Mouse (Mus musculus) retina, adult 2 months (tissue): ENCODE results near the gene Tspyl4.
A peak's percentile ranks its signal among the peaks of the same experiment; 100 is the strongest.

Experiments used
- DNase-seq: peaks from one replicate; pipeline ENCODE4 v3.0.0-alpha.2; 2012; ENCODE audit warnings: low read depth, low spot score

Gene Tspyl4

DNA sequence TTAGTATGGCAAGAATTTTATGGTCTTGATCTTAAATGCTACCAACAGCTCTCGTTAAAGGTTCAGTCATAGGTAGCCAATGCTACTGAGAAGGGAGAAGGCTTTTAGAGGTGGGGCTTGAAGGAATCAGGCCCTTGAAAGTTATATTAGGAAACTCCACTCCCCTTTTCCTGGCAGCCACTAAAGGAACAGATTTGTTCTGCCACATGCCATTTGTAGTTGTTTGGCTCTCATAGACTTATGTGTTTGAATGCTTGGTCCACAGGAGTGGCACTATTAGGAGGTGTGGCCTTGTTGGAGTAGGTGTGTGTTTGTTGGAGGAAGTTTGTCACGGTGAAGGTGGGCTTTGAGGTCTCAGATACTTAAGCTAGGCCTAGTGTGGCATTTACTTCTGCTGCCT lies 23.6 kb downstream of the Tspyl4 start:
- DNase-seq: no peak

DNA sequence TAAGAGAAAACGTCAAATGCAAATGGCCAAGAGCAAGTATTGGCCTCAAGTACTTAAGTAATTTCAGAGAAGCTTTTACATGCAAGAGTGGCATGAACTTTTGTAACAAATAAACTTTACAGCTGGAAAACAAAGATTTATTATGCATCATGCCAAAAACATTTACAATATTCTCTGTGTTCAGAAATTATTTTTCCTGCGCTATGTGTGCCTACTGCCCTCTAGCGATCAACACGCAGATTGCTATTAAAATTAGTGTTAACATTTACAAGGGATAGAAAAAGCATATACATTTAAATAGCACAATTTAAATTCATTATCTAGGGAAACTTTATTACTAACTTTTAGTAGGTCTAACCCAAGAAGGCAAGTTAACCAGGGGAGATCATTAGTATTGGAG lies 29.5 kb downstream of the Tspyl4 start:
- no peak for DNase-seq

DNA sequence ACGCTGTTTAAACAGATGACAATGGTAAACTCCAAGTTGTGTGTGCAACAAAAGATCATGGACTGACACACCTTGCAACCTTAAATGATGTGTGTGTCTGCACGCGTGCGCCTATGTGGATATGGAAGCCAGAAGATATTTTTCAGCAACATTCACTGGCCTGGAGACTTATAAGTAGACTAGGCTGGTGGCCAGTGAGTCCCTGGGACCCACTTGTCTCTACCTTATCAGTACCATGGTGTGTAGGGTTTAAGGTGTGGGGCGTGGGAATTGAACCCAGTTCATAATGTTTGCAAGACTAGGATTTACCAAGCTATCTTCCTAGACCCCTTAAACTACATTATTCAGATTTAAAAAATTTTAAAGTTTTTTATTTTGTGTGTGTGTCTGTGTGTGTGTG lies 29.9 kb downstream of the Tspyl4 start:
- DNase-seq: no peak

DNA sequence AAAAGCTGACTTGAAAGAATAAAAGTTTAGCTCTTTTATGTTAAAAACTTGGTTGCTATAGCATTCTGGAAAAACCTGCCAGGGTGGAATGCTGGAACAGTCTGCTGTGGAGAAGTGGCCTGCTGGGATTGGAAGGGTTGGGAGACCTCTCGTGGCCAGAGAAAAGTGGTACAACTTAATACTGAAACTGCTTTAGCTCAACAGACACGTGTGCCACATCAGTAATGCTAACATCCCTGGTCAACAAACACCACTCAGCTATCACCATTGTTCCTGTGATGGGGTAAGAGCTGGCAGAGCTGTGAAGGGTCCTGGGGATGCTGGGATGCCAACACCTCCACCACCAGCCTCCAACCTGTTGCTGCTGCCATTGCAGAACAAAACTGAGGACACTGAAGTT lies 31.1 kb downstream of the Tspyl4 start:
- DNase-seq: peak; percentile 40

DNA sequence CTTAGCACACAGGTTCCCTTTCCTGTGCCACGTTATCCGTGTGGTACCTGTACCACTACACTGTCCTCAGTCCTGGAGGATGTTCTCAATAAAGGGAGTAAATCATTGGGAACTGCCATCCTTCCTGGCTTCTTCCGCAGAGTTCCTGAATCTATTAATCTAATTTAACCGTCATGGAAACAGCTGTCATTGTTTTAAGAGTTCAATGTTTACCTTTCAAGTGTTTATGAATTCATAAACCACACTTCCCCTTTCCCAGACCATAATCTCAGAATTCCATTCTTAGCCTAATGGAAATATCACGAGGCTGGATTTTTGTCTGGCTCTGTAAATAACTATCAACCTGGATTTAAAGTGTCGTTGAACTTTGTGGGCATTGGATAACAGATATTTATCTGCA lies 43.8 kb downstream of the Tspyl4 start:
- no peak for DNase-seq

DNA sequence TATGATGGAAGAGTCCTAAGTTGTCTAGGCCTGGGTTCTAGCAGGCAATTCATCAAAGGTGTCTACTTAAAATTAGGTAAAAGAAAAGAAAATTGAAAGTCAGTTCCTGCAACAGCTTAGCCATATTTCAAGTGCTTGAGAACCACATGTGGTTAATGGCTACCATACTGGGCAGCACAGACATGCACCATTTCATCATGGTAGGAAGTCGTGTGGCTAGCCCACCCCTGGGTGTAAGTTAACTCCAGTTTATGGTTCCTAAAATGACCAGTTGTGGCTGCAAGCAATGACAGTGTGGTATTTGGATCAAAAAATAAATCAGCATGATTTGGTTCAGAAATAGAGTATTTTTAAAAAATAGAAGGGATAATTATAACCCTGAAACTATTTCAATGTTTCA lies 44.6 kb downstream of the Tspyl4 start:
- no peak for DNase-seq
